Mouse (Mus musculus) midbrain, embryonic 14.5 days (tissue): Measurements from ENCODE around the gene Gm10912. TPM values are rescaled to one million over a fixed set of nuclear protein-coding genes. Genes with fewer than 3 reads are reported as not detected.
"Not testable (repeated sequence)": the region's sequence is repeated elsewhere in the genome, so short reads cannot be mapped to it uniquely, and the experiment has no call there.

Source experiments
- ATAC-seq: fragments of 200-750 bp; cut with Nextera tagmentation; 2 replicates; pipeline ENCODE4 v1.8.0; 2017; ENCODE audit warnings: moderate number of reproducible peaks, moderate library complexity; ENCODE audit not compliant: low FRiP score, low TSS enrichment
- DNase-seq: peaks from one replicate; pipeline ENCODE4 v3.0.0-alpha.2; 2015
- H3K27ac ChIP-seq: fragments of 300-500 bp; sonication (generic); replicated peaks from 2 replicates; pipeline ENCODE4 v1.5.1; 2014; ENCODE audit warnings: mild to moderate bottlenecking, low read depth, low read length, moderate library complexity
- H3K27me3 ChIP-seq: fragments of 300-500 bp; sonication (generic); 2 replicates; pipeline ENCODE4 v1.6.1; 2014; ENCODE audit warnings: low read length, control low read depth, mixed read lengths; ENCODE audit not compliant: control insufficient read depth, insufficient read depth
- H3K36me3 ChIP-seq: fragments of 300-500 bp; sonication (generic); 2 replicates; pipeline ENCODE4 v1.6.1; 2014; ENCODE audit warnings: low read length, control low read depth; ENCODE audit not compliant: control insufficient read depth, insufficient read depth
- H3K4me1 ChIP-seq: fragments of 300-500 bp; sonication (generic); 2 replicates; pipeline ENCODE4 v1.6.1; 2014; ENCODE audit warnings: mild to moderate bottlenecking, antibody characterized with exemption, low read length, control low read depth; ENCODE audit not compliant: control insufficient read depth, insufficient read depth
- H3K4me2 ChIP-seq: fragments of 300-500 bp; sonication (generic); 2 replicates; pipeline ENCODE4 v1.6.1; 2014; ENCODE audit warnings: mild to moderate bottlenecking, low read length, moderate library complexity
- H3K4me3 ChIP-seq: fragments of 300-500 bp; sonication (generic); replicated peaks from 2 replicates; pipeline ENCODE4 v1.5.1; 2014; ENCODE audit warnings: low read depth, low read length
- H3K9ac ChIP-seq: fragments of 300-500 bp; sonication (generic); replicated peaks from 2 replicates; pipeline ENCODE4 v1.6.1; 2014; ENCODE audit warnings: mild to moderate bottlenecking, low read length, moderate library complexity
- H3K9me3 ChIP-seq: fragments of 300-500 bp; sonication (generic); 2 replicates; pipeline ENCODE4 v1.6.1; 2016; ENCODE audit warnings: low read length, control low read depth, mixed read lengths; ENCODE audit not compliant: control insufficient read depth
- WGBS: fragments of 180-500 bp; shearing (Covaris S2); extraction: QIAGEN DNeasy Blood & Tissue Kit; methylation state at CpG from one replicate; pipeline ENCODE4 v1.1.7; 2014; 5-methylcytosine and 5-hydroxymethylcytosine counted together
- polyA plus RNA-seq: library from polyadenylated mRNA; unstranded; fragments of >200 nt; fragmentation: Nextera tagmentation; extraction: Ambion mirVana; gene quantifications from 2 replicates; pipeline ENCODE4 v1.2.1, GENCODE M21; 2014

Gene Gm10912
- polyA plus RNA-seq, 1 experiment from 2014 or later: not detected

GRCm38 (mm10) chr2:104098529-104099230, 33.1 kb downstream of the Gm10912 start:
- ATAC-seq: no peak
- Histone ChIP-seq H3K27ac (no peak overlapping the region), H3K4me2 (no peak overlapping the region), H3K4me3 (no peak overlapping the region), H3K9ac (no peak overlapping the region), H3K4me1 (no peaks in the 10 kb centered on the region), H3K9me3 (no peaks in the 10 kb centered on the region), H3K36me3 (no peaks in the 10 kb centered on the region), H3K27me3 (no peaks in the 10 kb centered on the region)
- DNase-seq: no peak
- 44% methylated on average over 3 of the region's 3 CpGs for WGBS

GRCm38 (mm10) chr2:104099231-104099585, 33.6 kb downstream of the Gm10912 start:
- 96% methylated on average over 2 of the region's 2 CpGs for whole genome bisulfite sequencing
- no peaks in the 10 kb centered on the region for H3K4me1 ChIP-seq
- DNase-seq: no peak
- no peaks in the 10 kb centered on the region for H3K36me3 ChIP-seq
- no peak overlapping the region for H3K9ac ChIP-seq
- H3K4me2 ChIP-seq: no peak overlapping the region
- no peaks in the 10 kb centered on the region for H3K27me3 ChIP-seq
- no peak for ATAC-seq
- H3K4me3 ChIP-seq: no peak overlapping the region
- H3K9me3 ChIP-seq: no peaks in the 10 kb centered on the region
- H3K27ac ChIP-seq: no peak overlapping the region

- H3K9ac ChIP-seq: no peak overlapping the region
- no peak overlapping the region for H3K4me3 ChIP-seq
- no peak overlapping the region for H3K27ac ChIP-seq
- WGBS: 15% methylated on average over 1 of the region's 1 CpGs
- H3K27me3 ChIP-seq: no peaks in the 10 kb centered on the region
- H3K9me3 ChIP-seq: no peaks in the 10 kb centered on the region
- H3K4me2 ChIP-seq: no peak overlapping the region
- H3K4me1 ChIP-seq: no peaks in the 10 kb centered on the region
- ATAC-seq (no peak), DNase-seq (no peak)
- H3K36me3 ChIP-seq: no peaks in the 10 kb centered on the region
These were observed 34.3 kb downstream of the Gm10912 start for GRCm38 (mm10) chr2:104099946-104100345.

GRCm38 (mm10) chr2:104104800-104105199, 39.2 kb downstream of the Gm10912 start:
- Histone ChIP-seq H3K36me3 (no peaks in the 10 kb centered on the region), H3K9ac (no peak overlapping the region), H3K4me1 (no peaks in the 10 kb centered on the region), H3K4me2 (no peak overlapping the region), H3K27ac (no peak overlapping the region), H3K4me3 (no peak overlapping the region), H3K27me3 (no peaks in the 10 kb centered on the region), H3K9me3 (no peaks in the 10 kb centered on the region)
- 91% methylated on average over 6 of the region's 6 CpGs for WGBS
- DNase-seq (no peak), ATAC-seq (no peak)

- H3K36me3 ChIP-seq, H3K4me3 ChIP-seq, H3K9ac ChIP-seq, H3K4me2 ChIP-seq, H3K27me3 ChIP-seq, H3K27ac ChIP-seq, DNase-seq, H3K9me3 ChIP-seq, ATAC-seq, H3K4me1 ChIP-seq: not testable (repeated sequence)
- 94% methylated on average over 2 of the region's 2 CpGs for WGBS
These were observed 43.4 kb downstream of the Gm10912 start for GRCm38 (mm10) chr2:104109021-104109420.

- H3K9ac ChIP-seq: no peak overlapping the region
- ATAC-seq: no peak
- no peaks in the 10 kb centered on the region for H3K27me3 ChIP-seq
- no peaks in the 10 kb centered on the region for H3K4me1 ChIP-seq
- H3K36me3 ChIP-seq: no peaks in the 10 kb centered on the region
- H3K27ac ChIP-seq: no peak overlapping the region
- no peak overlapping the region for H3K4me2 ChIP-seq
- no peak for DNase-seq
- no peaks in the 10 kb centered on the region for H3K9me3 ChIP-seq
- 79% methylated on average over 2 of the region's 2 CpGs for WGBS
- no peak overlapping the region for H3K4me3 ChIP-seq
These were observed 43.9 kb downstream of the Gm10912 start for GRCm38 (mm10) chr2:104109528-104109927.

- no peak for DNase-seq
- WGBS: 92% methylated on average over 4 of the region's 4 CpGs
- Histone ChIP-seq H3K4me3 (no peak overlapping the region), H3K4me1 (no peaks in the 10 kb centered on the region), H3K27ac (no peak overlapping the region), H3K9me3 (no peaks in the 10 kb centered on the region), H3K27me3 (no peaks in the 10 kb centered on the region), H3K9ac (no peak overlapping the region), H3K4me2 (no peak overlapping the region), H3K36me3 (no peaks in the 10 kb centered on the region)
- no peak for ATAC-seq
These were observed 44.4 kb downstream of the Gm10912 start for GRCm38 (mm10) chr2:104110031-104110430.

GRCm38 (mm10) chr2:104111170-104111797, 45.7 kb downstream of the Gm10912 start:
- not testable (repeated sequence) for H3K9ac ChIP-seq, H3K27ac ChIP-seq, DNase-seq, H3K36me3 ChIP-seq, H3K27me3 ChIP-seq, H3K9me3 ChIP-seq, ATAC-seq, H3K4me3 ChIP-seq, H3K4me1 ChIP-seq, H3K4me2 ChIP-seq
- no CpG with 5 or more reads among the region's 1 CpGs for WGBS

- H3K4me2 ChIP-seq, H3K36me3 ChIP-seq, H3K4me1 ChIP-seq, H3K27ac ChIP-seq, H3K9me3 ChIP-seq, H3K9ac ChIP-seq, DNase-seq, H3K4me3 ChIP-seq, H3K27me3 ChIP-seq, ATAC-seq: not testable (repeated sequence)
These were observed 47.9 kb downstream of the Gm10912 start for GRCm38 (mm10) chr2:104113563-104113962.
